Mouse (Mus musculus): ENCODE results near the gene Psma6. TPM values are rescaled to one million over a fixed set of nuclear protein-coding genes. Genes with fewer than 3 reads are reported as not detected.

Gene Psma6
- polyA plus RNA-seq, 1 experiment, result 17.3 TPM

GRCm38 (mm10) chr12:55446366-55446745, 62.3 kb downstream of the Psma6 start:
- Histone ChIP-seq H3K27ac (ENCODE audit: insufficient read depth, low read depth, low read length) (peak overlapping the region; percentile 90), H3K4me1 (ENCODE audit: control insufficient read depth, insufficient read depth, insufficient read length, low read length) (peaks cover 48% of the 10 kb centered on the region; the same call in 1 of the 2 replicates), H3K27me3 (ENCODE audit: control insufficient read depth, insufficient read depth, low read length) (no peaks in the 10 kb centered on the region), H3K4me3 (ENCODE audit: low read depth, low read length) (no peak overlapping the region), H3K36me3 (ENCODE audit: control insufficient read depth, insufficient read depth, low read length) (no peaks in the 10 kb centered on the region)
- WGBS, result 68% methylated on average over 4 of the region's 4 CpGs
- TF ChIP-seq POLR2A (IDR thresholded peaks at IDR 0.05; ENCODE audit: low read depth, low read length) (no peak), CTCF (IDR thresholded peaks at IDR 0.05; ENCODE audit: extremely low read depth, insufficient read length, insufficient replicate concordance, low read depth, low read length) (no peak)

- Histone ChIP-seq H3K36me3 (ENCODE audit: control insufficient read depth, insufficient read depth, low read length) (no peaks in the 10 kb centered on the region), H3K27ac (ENCODE audit: insufficient read depth, low read depth, low read length) (peak overlapping the region; percentile 90), H3K4me3 (ENCODE audit: low read depth, low read length) (no peak overlapping the region), H3K27me3 (ENCODE audit: control insufficient read depth, insufficient read depth, low read length) (no peaks in the 10 kb centered on the region), H3K4me1 (ENCODE audit: control insufficient read depth, insufficient read depth, insufficient read length, low read length) (peaks cover 47% of the 10 kb centered on the region; the same call in 1 of the 2 replicates)
- TF ChIP-seq CTCF (IDR thresholded peaks at IDR 0.05; ENCODE audit: extremely low read depth, insufficient read length, insufficient replicate concordance, low read depth, low read length) (no peak), POLR2A (IDR thresholded peaks at IDR 0.05; ENCODE audit: low read depth, low read length) (peak; percentile 44)
- WGBS, result 2% methylated on average over 13 of the region's 13 CpGs
Observed at GRCm38 (mm10) chr12:55446746-55447395, 62.8 kb downstream of the Psma6 start.

GRCm38 (mm10) chr12:55447396-55447760, 63.4 kb downstream of the Psma6 start:
- Histone ChIP-seq H3K4me1 (ENCODE audit: control insufficient read depth, insufficient read depth, insufficient read length, low read length) (peaks cover 44% of the 10 kb centered on the region; the same call in 1 of the 2 replicates), H3K27ac (ENCODE audit: insufficient read depth, low read depth, low read length) (peak overlapping the region; percentile 90), H3K4me3 (ENCODE audit: low read depth, low read length) (no peak overlapping the region), H3K36me3 (ENCODE audit: control insufficient read depth, insufficient read depth, low read length) (no peaks in the 10 kb centered on the region), H3K27me3 (ENCODE audit: control insufficient read depth, insufficient read depth, low read length) (no peaks in the 10 kb centered on the region)
- WGBS, result 67% methylated on average over 11 of the region's 11 CpGs
- no peak for TF ChIP-seq POLR2A (IDR thresholded peaks at IDR 0.05; ENCODE audit: low read depth, low read length)
- TF ChIP-seq CTCF (IDR thresholded peaks at IDR 0.05; ENCODE audit: extremely low read depth, insufficient read length, insufficient replicate concordance, low read depth, low read length), result no peak

GRCm38 (mm10) chr12:55448457-55448856, 64.4 kb downstream of the Psma6 start:
- H3K36me3 ChIP-seq (ENCODE audit: control insufficient read depth, insufficient read depth, low read length), result no peaks in the 10 kb centered on the region
- H3K4me1 ChIP-seq (ENCODE audit: control insufficient read depth, insufficient read depth, insufficient read length, low read length), result peaks cover 36% of the 10 kb centered on the region; the same call in 1 of the 2 replicates
- H3K4me3 ChIP-seq (ENCODE audit: low read depth, low read length), result no peak overlapping the region
- TF ChIP-seq CTCF (IDR thresholded peaks at IDR 0.05; ENCODE audit: extremely low read depth, insufficient read length, insufficient replicate concordance, low read depth, low read length) (no peak), POLR2A (IDR thresholded peaks at IDR 0.05; ENCODE audit: low read depth, low read length) (no peak)
- H3K27me3 ChIP-seq (ENCODE audit: control insufficient read depth, insufficient read depth, low read length), result no peaks in the 10 kb centered on the region
- H3K27ac ChIP-seq (ENCODE audit: insufficient read depth, low read depth, low read length), result peak overlapping the region; percentile 2; the same call in 1 of the 2 replicates
- 83% methylated on average over 2 of the region's 2 CpGs for whole genome bisulfite sequencing

GRCm38 (mm10) chr12:55449048-55449447, 65.0 kb downstream of the Psma6 start:
- no peaks in the 10 kb centered on the region for H3K36me3 ChIP-seq (ENCODE audit: control insufficient read depth, insufficient read depth, low read length)
- no peaks in the 10 kb centered on the region for H3K27me3 ChIP-seq (ENCODE audit: control insufficient read depth, insufficient read depth, low read length)
- WGBS, result 91% methylated on average over 2 of the region's 2 CpGs
- peaks cover 32% of the 10 kb centered on the region; the same call in 1 of the 2 replicates for H3K4me1 ChIP-seq (ENCODE audit: control insufficient read depth, insufficient read depth, insufficient read length, low read length)
- H3K27ac ChIP-seq (ENCODE audit: insufficient read depth, low read depth, low read length), result no peak overlapping the region
- TF ChIP-seq POLR2A (IDR thresholded peaks at IDR 0.05; ENCODE audit: low read depth, low read length), result no peak
- no peak for TF ChIP-seq CTCF (IDR thresholded peaks at IDR 0.05; ENCODE audit: extremely low read depth, insufficient read length, insufficient replicate concordance, low read depth, low read length)
- no peak overlapping the region for H3K4me3 ChIP-seq (ENCODE audit: low read depth, low read length)

- H3K4me1 ChIP-seq (ENCODE audit: control insufficient read depth, insufficient read depth, insufficient read length, low read length), result peaks cover 27% of the 10 kb centered on the region; the same call in 1 of the 2 replicates
- H3K4me3 ChIP-seq (ENCODE audit: low read depth, low read length), result no peak overlapping the region
- no peak overlapping the region for H3K27ac ChIP-seq (ENCODE audit: insufficient read depth, low read depth, low read length)
- no peaks in the 10 kb centered on the region for H3K27me3 ChIP-seq (ENCODE audit: control insufficient read depth, insufficient read depth, low read length)
- WGBS, result 65% methylated on average over 16 of the region's 16 CpGs
- H3K36me3 ChIP-seq (ENCODE audit: control insufficient read depth, insufficient read depth, low read length), result no peaks in the 10 kb centered on the region
- TF ChIP-seq CTCF (IDR thresholded peaks at IDR 0.05; ENCODE audit: extremely low read depth, insufficient read length, insufficient replicate concordance, low read depth, low read length), result no peak
- TF ChIP-seq POLR2A (IDR thresholded peaks at IDR 0.05; ENCODE audit: low read depth, low read length), result no peak
Observed at GRCm38 (mm10) chr12:55450421-55450820, 66.4 kb downstream of the Psma6 start.

- Histone ChIP-seq H3K4me3 (ENCODE audit: low read depth, low read length) (no peak overlapping the region), H3K27me3 (ENCODE audit: control insufficient read depth, insufficient read depth, low read length) (no peaks in the 10 kb centered on the region), H3K27ac (ENCODE audit: insufficient read depth, low read depth, low read length) (no peak overlapping the region), H3K4me1 (ENCODE audit: control insufficient read depth, insufficient read depth, insufficient read length, low read length) (peaks cover 9% of the 10 kb centered on the region; the same call in 1 of the 2 replicates), H3K36me3 (ENCODE audit: control insufficient read depth, insufficient read depth, low read length) (no peaks in the 10 kb centered on the region)
- WGBS, result 73% methylated on average over 5 of the region's 5 CpGs
- TF ChIP-seq CTCF (IDR thresholded peaks at IDR 0.05; ENCODE audit: extremely low read depth, insufficient read length, insufficient replicate concordance, low read depth, low read length) (no peak), POLR2A (IDR thresholded peaks at IDR 0.05; ENCODE audit: low read depth, low read length) (no peak)
Observed at GRCm38 (mm10) chr12:55452839-55453238, 68.8 kb downstream of the Psma6 start.

Measured in small intestine, adult 2 months (tissue).